Comparison of ENCODE assay signal across 20 mouse cellular contexts in the genomic region with DNA sequence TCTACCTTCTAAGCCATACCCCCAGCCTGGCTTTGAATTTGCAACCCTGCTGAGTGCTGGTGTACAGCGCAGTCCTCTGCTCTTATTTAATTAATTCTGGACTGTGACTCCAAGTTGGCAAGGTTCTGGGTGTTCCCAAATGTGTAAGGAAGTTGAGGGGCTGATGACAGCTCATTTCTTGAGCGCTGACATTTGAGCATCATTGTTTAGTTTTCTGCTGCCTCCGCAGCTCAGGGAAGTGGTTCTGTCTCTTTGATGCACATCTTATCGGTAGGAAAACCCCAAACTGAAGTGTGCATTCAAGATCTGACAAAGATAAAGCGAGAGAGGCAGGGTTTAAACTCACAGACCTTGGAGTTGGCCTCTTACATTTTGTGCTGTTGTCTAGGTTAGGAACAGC.
DNase-seq lines count a peak whose midpoint lies in the region; TF ChIP-seq lines count a peak whose summit lies in the region.
"Had no signal": no experiment of that assay in that cellular context is flagged by ENCODE, and none has a peak within 500 bp of the region (broad histone marks: within the 10 kb centered on the region; RNA-seq: fewer than 3 reads in every experiment).

No protein-coding gene starts in this region.

- no peak for TF ChIP-seq POLR2A in brain, embryonic 14.5 days (IDR thresholded peaks at IDR 0.05; ENCODE audit: borderline replicate concordance, extremely low read depth, insufficient read depth, insufficient read length, poor library complexity, severe bottlenecking)
- no peak for TF ChIP-seq POLR2A in small intestine, adult 2 months (IDR thresholded peaks at IDR 0.05; ENCODE audit: low read depth, low read length)

- TF ChIP-seq CTCF in brain, embryonic 14.5 days (IDR thresholded peaks at IDR 0.05; ENCODE audit: borderline replicate concordance, extremely low read depth, insufficient read depth, insufficient read length), result no peak
- no peak for TF ChIP-seq CTCF in small intestine, adult 2 months (IDR thresholded peaks at IDR 0.05; ENCODE audit: extremely low read depth, insufficient read length, insufficient replicate concordance, low read depth, low read length)

- DNase-seq in layer of hippocampus, adult 18-20 months (ENCODE audit: low spot score in 2 of 2), result peak; percentile 25 to 59
- DNase-seq in layer of hippocampus, adult 9-10 months (ENCODE audit: low spot score), result no peak
- peak; percentile 42 for DNase-seq in thymus, postnatal 0 days (ENCODE audit: low spot score)
- DNase-seq in thymus, adult 18-20 months, result no peak
- peak; percentile 19 for DNase-seq in brain, embryonic 14.5 days (ENCODE audit: low read depth)
- no peak for DNase-seq in adrenal gland, adult 8-10 months
- no peak for DNase-seq in heart, adult 9 months (ENCODE audit: low spot score in 2 of 2)
- DNase-seq: adrenal gland, postnatal 14 days; cerebellum, adult 2 months; cerebellum, postnatal 10 days; embryo, embryonic 11 days; gastrocnemius, postnatal 36 days; heart, postnatal 14 days had no signal

- H3K4me3 ChIP-seq in small intestine, adult 2 months (ENCODE audit: low read depth, low read length), result no peak overlapping the region
- H3K4me3 ChIP-seq: embryonic facial prominence, embryonic 15.5 days; erythroblast, embryonic 14.5 days; forebrain, embryonic 10.5 days; heart, embryonic 10.5 days; hindbrain, embryonic 13.5 days had no signal

- 0 out of 2 replicates have a peak overlapping the region, but pooled peaks have one; percentile 15 for H3K27ac ChIP-seq in small intestine, adult 2 months (ENCODE audit: insufficient read depth, low read depth, low read length)
- H3K27ac ChIP-seq: embryonic facial prominence, embryonic 15.5 days; forebrain, embryonic 10.5 days; heart, embryonic 10.5 days; hindbrain, embryonic 13.5 days had no signal

- no peaks in the 10 kb centered on the region for H3K36me3 ChIP-seq in small intestine, adult 2 months (ENCODE audit: control insufficient read depth, insufficient read depth, low read length)
- H3K36me3 ChIP-seq: embryonic facial prominence, embryonic 15.5 days; forebrain, embryonic 10.5 days; G1E; heart, embryonic 10.5 days; hindbrain, embryonic 13.5 days had no signal

- H3K4me1 ChIP-seq in small intestine, adult 2 months (ENCODE audit: control insufficient read depth, insufficient read depth, insufficient read length, low read length), result no peaks in the 10 kb centered on the region
- H3K4me1 ChIP-seq: embryonic facial prominence, embryonic 15.5 days; heart, embryonic 10.5 days; hindbrain, embryonic 13.5 days had no signal

- H3K27me3 ChIP-seq in small intestine, adult 2 months (ENCODE audit: control insufficient read depth, insufficient read depth, low read length), result no peaks in the 10 kb centered on the region
- H3K27me3 ChIP-seq: embryonic facial prominence, embryonic 15.5 days; hindbrain, embryonic 13.5 days had no signal

- WGBS in small intestine, adult 2 months, result 73% methylated on average over 5 of the region's 5 CpGs

Comparison
In these comparisons a context has a peak if more than half of its experiments do, and no peak if none do; other contexts are left out.
1. DNase-seq: peak in layer of hippocampus, adult 18-20 months (2 of 2), thymus, postnatal 0 days (single experiment) and brain, embryonic 14.5 days (single experiment); none in layer of hippocampus, adult 9-10 months (single experiment), thymus, adult 18-20 months (0 of 2), adrenal gland, adult 8-10 months (single experiment) and heart, adult 9 months (0 of 2).